14 mouse cellular contexts compared by ENCODE assay signal in genomic region chr5:53526070-53526430, GRCm38 (mm10).
DNase-seq lines count a peak whose midpoint lies in the region; ATAC-seq lines count a peak whose summit lies in the region.
"Had no signal": no experiment of that assay in that cellular context is flagged by ENCODE, and none has a peak within 500 bp of the region (broad histone marks: within the 10 kb centered on the region; RNA-seq: fewer than 3 reads in every experiment).

No protein-coding gene starts in this region.

- H3K9me3 ChIP-seq in embryonic facial prominence, embryonic 10.5 days, result no peaks in the 10 kb centered on the region
- H3K9me3 ChIP-seq in forebrain, embryonic 15.5 days, result no peaks in the 10 kb centered on the region
- H3K9me3 ChIP-seq in limb, embryonic 13.5 days, result no peaks in the 10 kb centered on the region
- no peaks in the 10 kb centered on the region for H3K9me3 ChIP-seq in neural tube, embryonic 12.5 days
- H3K9me3 ChIP-seq: heart, embryonic 12.5 days; kidney, embryonic 15.5 days; megakaryocyte, embryonic 14.5 days had no signal

- H3K9ac ChIP-seq in forebrain, embryonic 15.5 days (replicated peaks), result 0 out of 2 replicates have a peak overlapping the region, but pooled peaks have one; percentile 13
- H3K9ac ChIP-seq in limb, embryonic 13.5 days, result no peak overlapping the region
- H3K9ac ChIP-seq in neural tube, embryonic 12.5 days, result no peak overlapping the region
- H3K9ac ChIP-seq: heart, embryonic 12.5 days; kidney, embryonic 15.5 days had no signal

- no peaks in the 10 kb centered on the region for H3K36me3 ChIP-seq in embryonic facial prominence, embryonic 10.5 days (replicated peaks)
- no peaks in the 10 kb centered on the region for H3K36me3 ChIP-seq in forebrain, embryonic 15.5 days
- no peaks in the 10 kb centered on the region for H3K36me3 ChIP-seq in limb, embryonic 13.5 days
- no peaks in the 10 kb centered on the region for H3K36me3 ChIP-seq in neural tube, embryonic 12.5 days
- H3K36me3 ChIP-seq: heart, embryonic 12.5 days; kidney, embryonic 15.5 days had no signal

- no peak overlapping the region for H3K4me3 ChIP-seq in embryonic facial prominence, embryonic 10.5 days
- 0 out of 2 replicates have a peak overlapping the region, but pooled peaks have one; percentile 0 for H3K4me3 ChIP-seq in forebrain, embryonic 15.5 days
- no peak overlapping the region for H3K4me3 ChIP-seq in limb, embryonic 13.5 days
- H3K4me3 ChIP-seq in neural tube, embryonic 12.5 days, result no peak overlapping the region
- H3K4me3 ChIP-seq: erythroblast, embryonic 14.5 days; heart, embryonic 12.5 days; kidney, embryonic 15.5 days; megakaryocyte, embryonic 14.5 days had no signal

- ATAC-seq in forebrain, embryonic 15.5 days (replicated peaks), result no peak
- no peak for ATAC-seq in limb, embryonic 13.5 days (ENCODE audit: low FRiP score, low read depth)
- no peak; the same call in 1 of the 2 replicates for ATAC-seq in neural tube, embryonic 12.5 days (ENCODE audit: low FRiP score, low read depth)

- H3K27ac ChIP-seq in embryonic facial prominence, embryonic 10.5 days (replicated peaks), result 0 out of 2 replicates have a peak overlapping the region, but pooled peaks have one; percentile 15
- peak overlapping the region; percentile 62 for H3K27ac ChIP-seq in forebrain, embryonic 15.5 days (replicated peaks)
- 0 out of 2 replicates have a peak overlapping the region, but pooled peaks have one; percentile 3 for H3K27ac ChIP-seq in limb, embryonic 13.5 days
- no peak overlapping the region for H3K27ac ChIP-seq in neural tube, embryonic 12.5 days
- H3K27ac ChIP-seq: kidney, embryonic 15.5 days had no signal

- H3K27me3 ChIP-seq in embryonic facial prominence, embryonic 10.5 days (replicated peaks; ENCODE audit: low read depth, poor library complexity, severe bottlenecking), result no peaks in the 10 kb centered on the region
- H3K27me3 ChIP-seq in forebrain, embryonic 15.5 days, result no peaks in the 10 kb centered on the region
- no peaks in the 10 kb centered on the region for H3K27me3 ChIP-seq in limb, embryonic 13.5 days
- H3K27me3 ChIP-seq in neural tube, embryonic 12.5 days (replicated peaks), result no peaks in the 10 kb centered on the region
- H3K27me3 ChIP-seq: kidney, embryonic 15.5 days; megakaryocyte, embryonic 14.5 days had no signal

- H3K4me1 ChIP-seq in embryonic facial prominence, embryonic 10.5 days, result peaks cover 8% of the 10 kb centered on the region
- peaks cover 36% of the 10 kb centered on the region for H3K4me1 ChIP-seq in forebrain, embryonic 15.5 days
- peaks cover 27% of the 10 kb centered on the region for H3K4me1 ChIP-seq in limb, embryonic 13.5 days
- peaks cover 16% of the 10 kb centered on the region; the same call in 1 of the 2 replicates for H3K4me1 ChIP-seq in neural tube, embryonic 12.5 days

- peak overlapping the region; percentile 31 for H3K4me2 ChIP-seq in forebrain, embryonic 15.5 days (replicated peaks)
- no peak overlapping the region for H3K4me2 ChIP-seq in limb, embryonic 13.5 days (replicated peaks)
- H3K4me2 ChIP-seq in neural tube, embryonic 12.5 days (replicated peaks), result peak overlapping the region; percentile 50
- H3K4me2 ChIP-seq: heart, embryonic 12.5 days; kidney, embryonic 15.5 days had no signal

- 69% methylated on average over 1 of the region's 1 CpGs for WGBS in embryonic facial prominence, embryonic 10.5 days
- 35% methylated on average over 1 of the region's 1 CpGs for WGBS in forebrain, embryonic 15.5 days
- 76% methylated on average over 1 of the region's 1 CpGs for WGBS in limb, embryonic 13.5 days
- 53% methylated on average over 1 of the region's 1 CpGs for WGBS in neural tube, embryonic 12.5 days

- no peak for DNase-seq in embryonic facial prominence, embryonic 10.5 days (ENCODE audit: low spot score)
- DNase-seq in layer of hippocampus, postnatal 14 days (ENCODE audit: low spot score in 2 of 2), result no peak
- no peak for DNase-seq in cerebellum, adult 11 months
- no peak for DNase-seq in ovary, postnatal 10 days (ENCODE audit: low spot score)
- DNase-seq: adrenal gland, postnatal 14 days; lung, adult 2 months; thymus, postnatal 25 days had no signal
